Mouse (Mus musculus): ENCODE measurements around the gene Trp53i11.
A peak's percentile ranks its signal among the peaks of the same experiment; 100 is the strongest.

Trp53i11 gene

GRCm38 (mm10) chr2:93200681-93201340, 13.5 kb downstream of the Trp53i11 start:
- no peak for DNase-seq

DNA sequence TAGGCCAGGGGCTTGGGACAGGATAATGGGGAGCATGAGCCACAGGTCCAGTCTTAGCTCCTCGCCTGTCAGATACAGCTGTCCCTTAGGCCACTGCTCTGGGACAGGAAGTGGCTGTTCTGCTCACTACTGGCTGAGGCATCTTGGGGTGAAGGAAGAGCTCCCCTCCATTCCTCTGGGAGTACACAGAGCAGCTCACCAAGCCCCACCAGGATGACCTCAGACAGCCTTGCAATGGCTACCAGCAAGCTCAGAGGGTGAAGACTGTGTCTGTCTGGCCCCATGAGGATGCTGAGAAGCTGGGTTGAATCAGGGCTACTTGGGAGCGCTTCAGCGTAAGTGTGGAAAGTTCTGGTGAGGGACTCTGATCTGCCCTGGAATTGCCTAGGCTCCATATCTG, 14.6 kb downstream of the Trp53i11 start:
- no peak for DNase-seq

GRCm38 (mm10) chr2:93202782-93203181, 15.4 kb downstream of the Trp53i11 start:
- DNase-seq = no peak

DNA sequence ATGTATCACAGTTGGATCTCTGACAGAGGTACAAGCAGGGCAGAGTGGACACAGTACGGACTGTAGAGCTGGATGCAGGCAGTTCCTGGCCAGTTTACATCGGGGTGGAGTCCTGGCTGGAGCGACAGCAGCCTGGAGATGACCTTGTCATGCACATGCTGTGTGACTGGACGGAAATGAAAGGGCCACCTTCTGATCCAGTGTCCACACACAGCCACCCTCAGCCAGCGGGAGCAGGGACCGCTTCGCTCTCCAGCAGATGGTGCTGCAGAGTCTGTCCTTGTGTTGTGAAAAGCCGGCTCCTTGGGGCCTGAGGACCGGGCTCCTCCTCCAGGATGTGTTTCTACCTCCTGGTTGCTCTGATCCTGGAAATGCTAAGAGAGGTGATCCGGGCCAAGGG, 16.3 kb downstream of the Trp53i11 start:
- peak in 1 of 2 experiments; percentile 13 for DNase-seq

DNA sequence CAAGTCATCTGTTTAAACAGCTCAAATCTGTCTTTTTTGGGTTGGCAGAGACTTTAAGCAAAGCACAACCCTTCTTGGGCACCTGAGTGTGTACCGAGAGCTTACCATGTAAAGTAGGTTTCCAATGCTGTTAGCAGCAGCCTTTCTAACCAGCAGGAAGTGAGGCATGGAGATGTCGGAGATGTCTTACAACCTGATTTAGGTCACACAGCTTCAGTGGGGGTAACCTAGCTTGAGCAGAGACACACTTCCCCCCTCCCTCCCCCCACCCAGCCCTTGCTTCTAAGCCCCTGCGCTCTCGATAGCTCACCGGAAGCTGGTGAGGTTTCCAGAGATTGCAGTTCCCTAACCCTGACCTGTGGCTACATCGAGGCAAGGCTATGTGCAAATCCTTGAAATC, 17.2 kb downstream of the Trp53i11 start:
- no peak for DNase-seq

DNA sequence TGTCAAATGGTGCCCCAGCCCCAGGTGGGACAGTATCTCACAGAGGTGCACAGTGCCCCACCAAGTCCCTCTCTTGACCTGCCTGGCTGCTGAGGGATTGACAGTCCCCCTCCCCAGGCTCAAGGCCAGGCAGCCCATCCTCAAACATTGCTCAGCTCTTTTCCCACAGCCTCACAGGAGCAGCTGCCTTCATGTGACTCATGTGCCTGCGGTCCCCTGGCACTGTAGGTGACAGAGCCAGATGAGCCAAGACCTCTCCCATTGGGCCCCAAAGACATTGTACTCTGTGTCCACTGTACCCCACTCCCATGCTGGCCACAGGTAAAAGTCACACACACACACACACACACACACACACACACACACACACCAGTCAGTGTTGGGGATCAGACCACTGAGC, 18.8 kb downstream of the Trp53i11 start:
- no peak for DNase-seq

- no peak for DNase-seq
Measured at GRCm38 (mm10) chr2:93212386-93212785, 25.0 kb downstream of the Trp53i11 start.

GRCm38 (mm10) chr2:93212865-93213264, 25.5 kb downstream of the Trp53i11 start:
- DNase-seq = no peak

- DNase-seq = no peak
Measured at GRCm38 (mm10) chr2:93214192-93214591, 26.8 kb downstream of the Trp53i11 start.

DNA sequence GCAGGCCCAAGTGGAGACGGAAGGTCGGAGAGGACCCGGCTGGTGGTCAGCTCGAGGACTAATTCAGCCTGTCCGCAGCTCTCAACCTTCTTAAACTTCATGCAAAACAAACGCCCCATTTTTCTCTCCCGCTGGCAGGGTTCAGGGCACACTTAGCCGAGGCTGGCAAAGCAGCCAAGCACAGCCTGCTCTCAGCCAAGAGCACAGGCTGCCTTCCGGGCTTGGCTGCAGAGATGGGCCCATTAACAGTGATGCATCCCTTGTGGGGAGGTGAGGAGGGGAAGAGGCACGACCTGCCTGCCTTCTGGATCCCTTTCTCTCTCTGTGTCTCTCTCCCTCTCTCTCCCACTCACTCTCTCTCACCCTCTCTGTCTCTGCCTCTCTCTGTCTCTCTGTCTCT, 28.4 kb downstream of the Trp53i11 start:
- no peak for DNase-seq

GRCm38 (mm10) chr2:93217015-93217414, 29.7 kb downstream of the Trp53i11 start:
- DNase-seq = peak; percentile 56 to 81

GRCm38 (mm10) chr2:93218353-93218990, 31.1 kb downstream of the Trp53i11 start:
- DNase-seq = no peak

GRCm38 (mm10) chr2:93219576-93219975, 32.2 kb downstream of the Trp53i11 start:
- DNase-seq = no peak

- DNase-seq = no peak
Measured at GRCm38 (mm10) chr2:93220447-93220846, 33.1 kb downstream of the Trp53i11 start.

DNA sequence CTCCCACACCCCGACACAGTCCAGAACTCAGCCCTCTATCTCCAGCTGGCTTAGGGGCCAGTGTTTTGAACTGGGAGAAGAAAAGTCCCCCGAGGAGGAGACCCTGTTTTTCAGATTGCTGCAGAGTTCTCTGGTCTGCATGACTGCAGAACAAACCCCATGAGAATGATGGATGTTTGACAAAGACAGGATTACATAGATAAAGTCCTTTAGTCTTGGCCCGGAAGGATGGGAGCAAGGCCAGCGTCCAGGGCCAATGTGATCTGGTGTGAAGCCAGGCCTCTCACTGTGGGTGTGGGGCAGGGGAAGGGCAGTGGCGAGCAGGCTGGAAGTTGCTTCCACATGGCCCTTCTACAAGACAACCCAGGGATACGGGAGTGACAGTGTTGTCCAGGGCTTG, 36.1 kb downstream of the Trp53i11 start:
- no peak for DNase-seq

- peak; percentile 22 to 52 for DNase-seq
Measured at GRCm38 (mm10) chr2:93226606-93227595, 39.6 kb downstream of the Trp53i11 start.

- DNase-seq = no peak
Measured at GRCm38 (mm10) chr2:93227713-93228479, 40.5 kb downstream of the Trp53i11 start.

- no peak for DNase-seq
Measured at GRCm38 (mm10) chr2:93228480-93228824, 41.1 kb downstream of the Trp53i11 start.

DNA sequence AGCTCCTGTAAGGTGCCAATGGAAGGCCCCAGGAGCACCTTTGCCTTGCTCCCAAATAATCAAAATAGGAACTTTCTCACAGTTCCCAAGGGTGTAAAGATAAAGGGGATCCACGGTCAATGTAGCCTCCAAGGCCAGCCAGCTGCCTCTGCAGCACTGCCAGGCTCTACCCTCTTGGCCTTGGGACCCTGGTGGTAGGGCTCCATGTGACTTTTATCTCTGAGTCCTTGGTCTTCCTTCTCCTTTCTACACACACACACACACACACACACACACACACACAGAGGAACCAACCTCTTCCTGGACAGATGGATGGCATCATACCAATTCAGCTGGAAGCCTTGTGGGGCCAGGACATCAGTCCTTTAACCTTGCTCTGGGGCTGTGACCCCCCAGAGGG, 44.8 kb downstream of the Trp53i11 start:
- DNase-seq = no peak

DNA sequence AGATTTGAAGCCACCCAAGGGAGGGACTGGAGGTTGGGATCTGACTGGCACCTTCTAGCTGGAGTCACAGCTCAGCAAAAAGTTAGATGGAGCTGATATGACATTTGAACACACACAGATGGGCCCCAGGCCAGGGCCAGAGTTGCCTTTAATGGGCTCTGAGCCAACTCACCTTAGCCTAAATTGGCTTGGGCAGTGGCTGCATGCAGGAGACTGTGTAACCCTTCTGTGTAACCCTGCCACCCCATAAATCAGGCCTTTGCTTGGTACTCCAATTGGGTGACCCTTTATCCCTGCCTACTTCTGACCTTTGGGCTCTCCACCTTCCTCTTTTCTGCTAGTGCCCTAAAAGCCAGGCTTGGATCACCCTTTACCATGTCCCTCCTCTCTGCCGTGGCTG, 49.7 kb downstream of the Trp53i11 start:
- DNase-seq = no peak

- DNase-seq = no peak
Measured at GRCm38 (mm10) chr2:93238864-93239263, 51.5 kb downstream of the Trp53i11 start.

DNA sequence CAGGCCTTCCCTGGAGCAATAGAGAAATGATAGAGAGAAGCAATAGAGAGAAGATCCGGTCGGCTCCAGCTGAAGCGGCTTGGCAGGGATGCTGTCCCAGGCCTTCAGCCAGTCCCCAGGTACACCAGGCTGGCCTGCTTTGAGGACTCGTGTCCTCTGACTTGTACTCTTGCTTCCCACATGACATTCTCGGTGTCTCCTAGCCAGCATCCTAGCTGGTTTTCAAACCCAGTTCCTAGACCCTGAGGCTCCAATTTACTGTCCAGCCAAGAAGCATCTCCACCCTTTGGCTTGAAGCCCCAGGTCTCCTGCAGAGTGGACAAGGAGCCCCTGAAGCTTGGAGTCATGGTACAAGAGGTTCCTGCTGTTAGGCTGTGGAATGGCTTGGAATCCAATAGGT, 54.8 kb downstream of the Trp53i11 start:
- no peak for DNase-seq

Measured in spleen, adult 18-20 months (tissue).